Mouse (Mus musculus): ENCODE data around the gene Uqcr10.

The Uqcr10 gene

DNA sequence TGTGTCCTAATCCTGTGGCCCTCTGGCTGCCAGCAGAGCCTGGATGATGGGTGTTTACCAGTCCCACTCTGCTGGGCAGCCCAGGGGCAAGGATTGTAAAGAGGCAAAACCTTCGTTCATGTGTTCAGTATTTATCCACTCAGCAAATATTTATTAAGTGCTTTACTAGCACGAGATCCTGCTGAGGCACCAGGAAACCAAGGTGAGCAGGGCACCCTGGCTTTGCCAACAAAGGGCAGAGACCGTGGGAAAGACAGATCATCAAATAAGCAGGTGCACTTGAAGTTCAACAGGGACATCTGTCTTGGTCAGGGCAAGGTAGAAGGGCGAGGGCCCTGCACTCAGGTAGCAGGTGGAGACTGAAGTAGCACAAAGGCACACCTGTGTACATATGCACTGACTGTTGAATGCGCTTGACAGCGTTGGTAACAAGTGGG is 29.0 kb downstream of the Uqcr10 start:
- no peak for DNase-seq (ENCODE audit: low spot score)

DNA sequence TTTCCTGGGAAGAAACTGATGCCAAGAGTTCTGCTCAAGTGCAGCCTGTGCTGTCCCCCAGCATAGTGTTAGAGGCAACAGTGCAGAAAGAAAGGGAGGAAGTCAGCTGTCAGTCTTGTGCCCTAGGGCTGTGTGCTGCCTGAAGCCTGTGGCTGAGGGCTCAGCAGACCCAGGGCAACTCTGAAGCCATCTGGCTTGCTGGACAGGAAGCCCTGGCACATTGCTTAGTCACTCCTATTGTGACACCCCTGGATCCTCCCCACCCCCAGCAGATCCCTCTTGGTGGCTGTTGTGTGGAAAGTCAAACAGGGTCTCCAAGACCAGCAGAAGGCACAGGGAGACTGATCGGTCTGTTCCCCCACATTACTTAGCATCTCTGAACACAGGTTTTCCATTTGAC is 29.5 kb downstream of the Uqcr10 start:
- DNase-seq (ENCODE audit: low spot score): no peak

DNA sequence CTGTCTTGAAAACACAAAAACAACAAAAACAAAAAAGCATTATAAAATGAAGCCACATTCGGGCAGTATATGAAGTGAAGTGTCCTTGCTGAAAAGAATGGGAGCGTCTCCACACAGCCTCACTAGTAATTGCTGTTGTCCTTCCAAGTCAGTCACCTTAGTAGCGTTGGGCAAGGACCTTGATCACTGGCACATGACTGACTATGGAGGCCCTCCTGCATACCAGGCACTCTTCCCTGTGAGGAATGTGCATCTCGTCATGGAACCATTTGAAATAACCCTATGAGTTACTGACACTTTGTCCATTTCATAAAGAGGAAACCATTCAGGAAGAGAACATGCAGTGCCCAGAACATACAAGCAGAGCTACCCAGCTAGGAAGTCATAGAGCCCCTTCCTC is 32.4 kb downstream of the Uqcr10 start:
- no peak for DNase-seq (ENCODE audit: low spot score)

DNA sequence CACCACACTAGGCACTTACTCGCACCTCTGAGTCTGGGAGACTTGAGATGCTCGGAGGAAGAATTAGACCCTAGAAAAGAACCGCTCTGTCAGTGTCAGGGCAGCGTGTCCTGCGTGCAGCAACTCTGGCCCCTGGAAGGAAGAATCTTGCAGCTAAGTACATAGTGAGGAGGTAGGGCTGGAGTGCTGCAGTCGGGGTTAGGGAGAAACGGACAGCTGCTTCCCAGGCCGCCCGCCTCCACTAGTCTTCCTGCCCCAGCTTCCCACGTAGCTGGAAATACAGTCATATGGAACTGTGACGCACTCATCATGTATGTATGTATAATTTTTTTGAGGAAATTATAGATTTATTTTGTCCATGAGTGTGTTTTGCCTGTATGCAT is 41.7 kb downstream of the Uqcr10 start:
- DNase-seq (ENCODE audit: low spot score): no peak

DNA sequence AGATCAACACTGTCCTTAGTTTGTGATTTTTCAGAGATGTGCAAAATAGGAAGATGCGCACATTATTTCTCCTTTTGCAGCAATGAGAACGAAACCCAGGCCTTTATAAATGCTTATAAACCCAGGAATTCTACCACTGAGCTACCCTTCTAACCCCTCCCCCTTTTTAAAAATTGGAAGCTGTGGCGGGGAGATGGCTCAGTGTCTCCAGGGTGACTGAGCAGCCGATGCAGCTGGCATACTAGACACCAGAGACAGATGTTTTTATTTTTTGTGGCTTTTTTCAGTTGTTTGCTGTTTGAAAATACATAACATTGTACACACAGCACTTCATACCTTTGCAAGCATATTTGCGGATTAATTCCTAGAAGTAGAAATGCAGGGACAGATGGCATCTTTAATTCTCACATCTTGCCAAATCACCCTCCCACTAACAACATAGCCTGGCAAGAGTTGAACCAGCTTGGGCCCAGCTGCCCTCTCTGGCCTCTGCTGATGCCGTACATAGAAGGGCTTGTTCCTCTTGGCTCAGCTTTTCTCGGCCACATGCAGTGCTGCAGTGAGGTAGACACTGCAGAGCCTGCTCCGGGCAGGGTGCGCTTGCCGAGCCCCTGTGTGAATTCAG is 42.2 kb downstream of the Uqcr10 start:
- DNase-seq (ENCODE audit: low spot score): peak; percentile 33

DNA sequence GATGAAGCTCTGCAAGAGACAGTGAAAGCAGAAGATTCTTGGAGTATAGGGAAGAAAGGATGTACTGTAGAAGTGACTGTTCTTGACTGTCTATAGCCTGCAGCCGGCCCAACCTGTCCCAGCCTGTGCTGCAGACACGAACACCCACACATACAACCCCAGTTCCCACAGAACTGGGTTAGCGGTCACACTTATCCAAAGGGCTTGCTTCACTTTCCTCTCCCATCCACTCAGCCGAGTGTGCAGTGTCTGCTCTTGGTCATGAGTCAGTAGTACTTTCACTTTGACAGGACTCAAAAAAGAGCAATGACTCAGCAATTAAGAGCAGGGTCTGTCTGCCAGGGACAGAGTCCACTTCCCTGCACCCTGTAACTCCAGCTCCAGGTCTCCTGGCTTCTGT is 42.8 kb downstream of the Uqcr10 start:
- DNase-seq (ENCODE audit: low spot score): no peak

DNA sequence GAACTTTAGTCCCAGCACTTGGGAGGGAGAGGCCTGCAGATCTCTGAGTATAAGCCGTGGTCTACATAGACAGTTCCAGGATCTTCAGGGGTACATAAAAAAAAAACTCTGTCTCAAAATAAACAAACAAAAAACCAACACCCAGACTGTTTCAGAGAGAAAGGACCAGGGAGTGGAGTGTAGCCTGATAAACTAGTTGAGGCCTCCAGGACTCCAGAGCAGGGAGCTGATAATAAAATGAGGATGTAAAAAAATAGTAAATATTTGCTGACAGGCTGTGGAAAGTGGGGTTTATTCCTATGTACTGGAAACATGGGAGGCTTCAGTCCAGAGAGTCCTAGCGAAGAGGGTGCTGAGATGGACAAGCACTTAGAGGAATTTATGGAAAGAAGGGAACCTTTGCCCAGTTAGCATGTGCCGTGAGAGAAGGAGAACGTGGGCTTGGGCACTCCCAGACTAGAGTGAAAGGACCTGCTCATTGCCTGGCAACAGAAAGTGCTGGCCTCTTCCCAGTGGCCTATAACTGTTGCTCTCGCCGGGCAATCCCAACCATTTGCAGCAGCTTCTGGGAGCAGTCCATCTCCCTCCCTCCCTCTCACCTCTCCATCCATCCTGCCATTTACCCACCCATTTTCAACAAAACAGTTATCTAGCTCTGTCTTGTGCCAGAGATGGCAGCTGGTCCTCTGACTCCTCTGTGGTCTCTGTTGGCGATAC is 43.7 kb downstream of the Uqcr10 start:
- no peak for DNase-seq (ENCODE audit: low spot score)

DNA sequence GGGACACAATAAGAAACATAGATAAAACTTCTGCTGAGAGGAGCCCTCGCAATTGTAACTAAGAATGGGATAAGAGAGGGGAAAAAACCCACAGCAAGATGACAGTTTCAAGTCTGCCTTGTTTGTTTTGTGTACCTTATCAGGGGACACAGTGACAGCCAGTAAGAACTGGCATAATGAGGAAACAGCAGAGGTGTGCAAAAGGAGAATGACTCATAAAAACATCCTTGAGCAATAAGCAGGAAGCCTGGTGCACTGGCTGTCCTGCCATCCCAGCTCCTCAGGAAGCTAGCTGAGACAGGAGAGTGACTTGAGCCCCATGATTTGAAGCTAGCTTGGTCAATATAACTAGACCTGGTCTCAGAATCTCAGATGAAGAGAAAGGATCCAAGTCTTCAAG is 44.3 kb downstream of the Uqcr10 start:
- DNase-seq (ENCODE audit: low spot score): no peak

Data from layer of hippocampus, adult 11-12 months (tissue).